Comparison of ENCODE assay signal across 14 mouse cellular contexts in genomic region chr14:6107500-6107899, GRCm38 (mm10). TPM values are rescaled to one million over a fixed set of nuclear protein-coding genes. Genes with fewer than 3 reads are reported as not detected.
DNase-seq lines count a peak whose midpoint lies in the region; ATAC-seq and TF ChIP-seq lines count a peak whose summit lies in the region.
"Not testable (repeated sequence)": the region's sequence is repeated elsewhere in the genome, so short reads cannot be mapped to it uniquely, and the experiment has no call there.
"Had no signal": no experiment of that assay in that cellular context is flagged by ENCODE, and none has a peak within 500 bp of the region (broad histone marks: within the 10 kb centered on the region; RNA-seq: fewer than 3 reads in every experiment).

No protein-coding gene starts in this region.

- not testable (repeated sequence) for H3K27ac ChIP-seq in embryonic facial prominence, embryonic 15.5 days (replicated peaks); heart, embryonic 10.5 days; hindbrain, embryonic 15.5 days (replicated peaks); layer of hippocampus, adult 2 months; lung, postnatal 0 days (ENCODE audit: low read length); neural tube, embryonic 13.5 days (replicated peaks)

- not testable (repeated sequence) for H3K4me1 ChIP-seq in embryonic facial prominence, embryonic 15.5 days; heart, embryonic 10.5 days; hindbrain, embryonic 15.5 days (replicated peaks); lung, postnatal 0 days (ENCODE audit: insufficient read depth, low read depth, low read length); neural tube, embryonic 13.5 days (replicated peaks)

- not testable (repeated sequence) for H3K9me3 ChIP-seq in embryonic facial prominence, embryonic 15.5 days (replicated peaks); heart, embryonic 10.5 days; hindbrain, embryonic 15.5 days; lung, postnatal 0 days (ENCODE audit: low read length); neural tube, embryonic 13.5 days

- H3K4me3 ChIP-seq in embryonic facial prominence, embryonic 15.5 days (replicated peaks) = peak overlapping the region; percentile 42
- H3K4me3 ChIP-seq in heart, embryonic 10.5 days = peak overlapping the region; percentile 47; the same call in 1 of the 2 replicates
- H3K4me3 ChIP-seq in hindbrain, embryonic 15.5 days = peak overlapping the region; percentile 42
- H3K4me3 ChIP-seq in layer of hippocampus, adult 2 months; lung, postnatal 0 days (ENCODE audit: low read depth, low read length): not testable (repeated sequence)
- H3K4me3 ChIP-seq in neural tube, embryonic 13.5 days = peak overlapping the region; percentile 40

- H3K9ac ChIP-seq in embryonic facial prominence, embryonic 15.5 days; lung, postnatal 0 days (replicated peaks; ENCODE audit: low read depth): not testable (repeated sequence)
- 0 out of 2 replicates have a peak overlapping the region, but pooled peaks have one; percentile 29 for H3K9ac ChIP-seq in hindbrain, embryonic 15.5 days
- 0 out of 2 replicates have a peak overlapping the region, but pooled peaks have one; percentile 61 for H3K9ac ChIP-seq in neural tube, embryonic 13.5 days

- not testable (repeated sequence) for H3K36me3 ChIP-seq in embryonic facial prominence, embryonic 15.5 days; heart, embryonic 10.5 days; hindbrain, embryonic 15.5 days; lung, postnatal 0 days (ENCODE audit: insufficient read depth, low read length); neural tube, embryonic 13.5 days

- TF ChIP-seq CTCF in layer of hippocampus, adult 2 months (conservative IDR thresholded peaks at IDR 0.05) = peak; percentile 56
- peak; percentile 36 for TF ChIP-seq CTCF in lung, postnatal 0 days (IDR thresholded peaks at IDR 0.05)

- TF ChIP-seq EP300 in lung, postnatal 0 days (IDR thresholded peaks at IDR 0.05) = not testable (repeated sequence)

- DNase-seq in brain, adult 2 months (ENCODE audit: low read depth, low spot score) = peak; percentile 10
- DNase-seq in heart, embryonic 10.5 days (ENCODE audit: low spot score); layer of hippocampus, adult 2 months (ENCODE audit: low spot score in 2 of 2); lung, postnatal 0 days (ENCODE audit: low spot score): not testable (repeated sequence)

- H3K27me3 ChIP-seq in embryonic facial prominence, embryonic 15.5 days; heart, embryonic 10.5 days (ENCODE audit: insufficient read depth, poor library complexity, severe bottlenecking); hindbrain, embryonic 15.5 days; lung, postnatal 0 days (replicated peaks; ENCODE audit: insufficient read depth, low read length); neural tube, embryonic 13.5 days: not testable (repeated sequence)

- peak overlapping the region; percentile 48 for H3K4me2 ChIP-seq in embryonic facial prominence, embryonic 15.5 days (replicated peaks)
- peak overlapping the region; percentile 52 for H3K4me2 ChIP-seq in hindbrain, embryonic 15.5 days
- not testable (repeated sequence) for H3K4me2 ChIP-seq in lung, postnatal 0 days (replicated peaks; ENCODE audit: low read depth, low read length)
- H3K4me2 ChIP-seq in neural tube, embryonic 13.5 days = peak overlapping the region; percentile 51

- ATAC-seq in embryonic facial prominence, embryonic 15.5 days (ENCODE audit: insufficient number of reproducible peaks, low FRiP score, low TSS enrichment, low read depth); hindbrain, embryonic 15.5 days (ENCODE audit: low FRiP score, low read depth); lung, postnatal 0 days; neural tube, embryonic 13.5 days (ENCODE audit: low read depth): not testable (repeated sequence)

- whole genome bisulfite sequencing in embryonic facial prominence, embryonic 15.5 days = 9% methylated on average over 9 of the region's 9 CpGs
- WGBS in heart, embryonic 10.5 days = 19% methylated on average over 9 of the region's 9 CpGs
- WGBS in hindbrain, embryonic 15.5 days = 12% methylated on average over 9 of the region's 9 CpGs
- WGBS in lung, postnatal 0 days = 7% methylated on average over 8 of the region's 9 CpGs
- WGBS in neural tube, embryonic 13.5 days = 10% methylated on average over 9 of the region's 9 CpGs

RNA-seq across cellular contexts. Expression of gene Gm3468, which starts 1.0 kb away (rescaled TPM):
- polyA plus RNA-seq in embryonic facial prominence, embryonic 15.5 days (2015; fragmentation: Nextera tagmentation; extraction: Ambion mirVana) = 1.2 TPM in 2 replicates
- 3.2 and 3.4 TPM in 2 replicates for polyA plus RNA-seq in heart, embryonic 10.5 days (2016; fragmentation: Nextera tagmentation; extraction: Ambion mirVana)
- polyA plus RNA-seq in hindbrain, embryonic 15.5 days (2015; fragmentation: Nextera tagmentation; extraction: Ambion mirVana) = 3.8 and 5.8 TPM in 2 replicates
- 1 to 10 TPM in 1 of 2 experiments, under 1 TPM in 1; 0.84 to 1.6 TPM for total RNA-seq in layer of hippocampus, adult 2 months (2021)
- polyA plus RNA-seq in lung, postnatal 0 days (2015; fragmentation: Nextera tagmentation; extraction: Ambion mirVana) = 0.30 and 0.58 TPM in 2 replicates
- 4.3 and 4.4 TPM in 2 replicates for polyA plus RNA-seq in neural tube, embryonic 13.5 days (2015; fragmentation: Nextera tagmentation; extraction: Ambion mirVana)
- total RNA-seq: G1E; gastrocnemius, adult 18-20 months had no signal
- polyA plus RNA-seq: G1E had no signal

RNA-seq across cellular contexts. Expression of gene Gm8206, which starts 13.8 kb away (rescaled TPM):
- polyA plus RNA-seq in embryonic facial prominence, embryonic 15.5 days (2015; fragmentation: Nextera tagmentation; extraction: Ambion mirVana) = 1.4 and 1.9 TPM in 2 replicates
- 0.95 and 1.2 TPM in 2 replicates for polyA plus RNA-seq in heart, embryonic 10.5 days (2016; fragmentation: Nextera tagmentation; extraction: Ambion mirVana)
- 6.7 and 7.0 TPM in 2 replicates for polyA plus RNA-seq in hindbrain, embryonic 15.5 days (2015; fragmentation: Nextera tagmentation; extraction: Ambion mirVana)
- total RNA-seq in layer of hippocampus, adult 2 months (2021) = 1 to 10 TPM in 1 of 2 experiments, under 1 TPM in 1; 0.82 to 2.4 TPM
- 0.43 and 0.47 TPM in 2 replicates for polyA plus RNA-seq in lung, postnatal 0 days (2015; fragmentation: Nextera tagmentation; extraction: Ambion mirVana)
- 1.9 and 3.1 TPM in 2 replicates for polyA plus RNA-seq in neural tube, embryonic 13.5 days (2015; fragmentation: Nextera tagmentation; extraction: Ambion mirVana)
- total RNA-seq: gastrocnemius, adult 18-20 months; megakaryocyte progenitor cell, adult 5-6 weeks had no signal
- polyA plus RNA-seq: G1E; liver, embryonic 12.5 days had no signal

RNA-seq across cellular contexts. Expression of gene Gm3476, which starts 18.1 kb away (rescaled TPM):
- polyA plus RNA-seq in embryonic facial prominence, embryonic 15.5 days (2015; fragmentation: Nextera tagmentation; extraction: Ambion mirVana) = not detected in 2 replicates
- not detected in 2 replicates for polyA plus RNA-seq in heart, embryonic 10.5 days (2016; fragmentation: Nextera tagmentation; extraction: Ambion mirVana)
- not detected in 2 replicates for polyA plus RNA-seq in hindbrain, embryonic 15.5 days (2015; fragmentation: Nextera tagmentation; extraction: Ambion mirVana)
- total RNA-seq in layer of hippocampus, adult 2 months (2021) = not detected
- not detected in 2 replicates for polyA plus RNA-seq in lung, postnatal 0 days (2015; fragmentation: Nextera tagmentation; extraction: Ambion mirVana)
- not detected in 2 replicates for polyA plus RNA-seq in neural tube, embryonic 13.5 days (2015; fragmentation: Nextera tagmentation; extraction: Ambion mirVana)
- total RNA-seq: adrenal gland, postnatal 10 days; G1E; gastrocnemius, adult 18-20 months; heart, postnatal 10 days; layer of hippocampus, postnatal 36 days; megakaryocyte progenitor cell, adult 5-6 weeks had no signal
- polyA plus RNA-seq: G1E; liver, embryonic 12.5 days had no signal

RNA-seq across cellular contexts. Expression of gene Gm6337, which starts 49.4 kb away (rescaled TPM):
- polyA plus RNA-seq in embryonic facial prominence, embryonic 15.5 days (2015; fragmentation: Nextera tagmentation; extraction: Ambion mirVana) = not detected in 2 replicates
- polyA plus RNA-seq in heart, embryonic 10.5 days (2016; fragmentation: Nextera tagmentation; extraction: Ambion mirVana) = not detected in 2 replicates
- polyA plus RNA-seq in hindbrain, embryonic 15.5 days (2015; fragmentation: Nextera tagmentation; extraction: Ambion mirVana) = not detected in 2 replicates
- not detected for total RNA-seq in layer of hippocampus, adult 2 months (2021)
- polyA plus RNA-seq in lung, postnatal 0 days (2015; fragmentation: Nextera tagmentation; extraction: Ambion mirVana) = not detected in 2 replicates
- polyA plus RNA-seq in neural tube, embryonic 13.5 days (2015; fragmentation: Nextera tagmentation; extraction: Ambion mirVana) = not detected in 2 replicates
- total RNA-seq: adrenal gland, postnatal 10 days; gastrocnemius, adult 18-20 months; heart, postnatal 10 days; layer of hippocampus, postnatal 36 days; megakaryocyte progenitor cell, adult 5-6 weeks had no signal
- polyA plus RNA-seq: G1E; liver, embryonic 12.5 days had no signal
